Mouse (Mus musculus) G1E (cell line): ENCODE results near the gene A530032D15Rik.
"Not testable (repeated sequence)": the region's sequence is repeated elsewhere in the genome, so short reads cannot be mapped to it uniquely, and the experiment has no call there.

Source experiments
- CTCF ChIP-seq: IDR thresholded peaks from 2 replicates; pipeline ENCODE4 v1.5.1; 2012; ENCODE audit warnings: low read depth, low read length, inconsistent platforms, mixed read lengths
- GATA1 ChIP-seq: IDR thresholded peaks from 2 replicates; pipeline ENCODE4 v1.6.1; 2012; ENCODE audit warnings: borderline replicate concordance, low read length, inconsistent platforms, mixed read lengths
- POLR2AphosphoS5 ChIP-seq: IDR thresholded peaks from 2 replicates; pipeline ENCODE4 v1.6.1; 2012; ENCODE audit warnings: low read depth, low read length, inconsistent platforms; ENCODE audit not compliant: insufficient replicate concordance
- TAL1 ChIP-seq: conservative IDR thresholded peaks from 2 replicates; pipeline ENCODE4 v1.6.1; 2012; ENCODE audit warnings: low read depth, low read length, inconsistent platforms, mixed read lengths

- not testable (repeated sequence) for TF ChIP-seq CTCF, POLR2AphosphoS5, GATA1, TAL1
These were observed 23.4 kb downstream of the A530032D15Rik start for GRCm38 (mm10) chr1:85086211-85086610.
